Mouse (Mus musculus): Measurements from ENCODE around the gene Ninj1.
A peak's percentile ranks its signal among the peaks of the same experiment; 100 is the strongest.

Gene Ninj1

DNA sequence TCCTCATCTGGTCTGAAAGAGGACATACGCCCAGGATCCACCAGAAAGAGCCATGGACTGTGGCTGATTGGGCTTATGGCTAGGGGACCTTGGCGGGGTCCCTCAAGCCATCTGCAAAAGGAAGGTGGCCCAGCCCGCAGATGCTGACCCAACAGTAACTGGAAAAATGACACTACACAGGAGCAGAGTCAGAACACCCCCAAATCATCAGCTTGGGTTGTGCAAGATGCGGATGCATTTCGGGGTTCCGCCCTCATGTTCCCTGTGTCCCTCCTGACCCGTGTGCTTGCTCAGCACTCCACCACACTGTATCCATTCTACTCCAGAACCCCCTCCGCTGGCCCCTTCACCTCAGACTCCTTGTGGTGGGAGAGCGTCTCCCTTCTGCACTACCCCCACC lies 11.4 kb downstream of the Ninj1 start:
- no peak for DNase-seq

DNA sequence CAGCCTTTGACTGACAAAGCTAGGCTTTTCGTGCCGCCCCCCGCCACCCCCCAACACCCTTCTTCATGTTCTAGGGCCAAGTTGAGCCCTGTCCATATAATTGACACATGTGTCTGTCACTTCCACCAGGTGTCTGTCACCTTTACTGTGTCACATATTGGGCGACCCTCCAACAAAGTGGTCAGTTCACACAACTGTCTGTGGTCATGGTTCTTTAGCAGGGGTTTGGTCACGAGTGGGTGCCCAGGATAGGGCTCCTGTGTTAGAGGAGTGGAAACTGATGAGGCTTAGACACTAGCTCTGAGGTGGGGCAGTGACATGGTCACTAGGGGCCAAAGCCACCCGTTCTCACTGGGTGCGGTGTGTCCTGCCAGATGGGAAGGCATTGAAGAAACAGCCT lies 12.6 kb downstream of the Ninj1 start:
- no peak for DNase-seq

DNA sequence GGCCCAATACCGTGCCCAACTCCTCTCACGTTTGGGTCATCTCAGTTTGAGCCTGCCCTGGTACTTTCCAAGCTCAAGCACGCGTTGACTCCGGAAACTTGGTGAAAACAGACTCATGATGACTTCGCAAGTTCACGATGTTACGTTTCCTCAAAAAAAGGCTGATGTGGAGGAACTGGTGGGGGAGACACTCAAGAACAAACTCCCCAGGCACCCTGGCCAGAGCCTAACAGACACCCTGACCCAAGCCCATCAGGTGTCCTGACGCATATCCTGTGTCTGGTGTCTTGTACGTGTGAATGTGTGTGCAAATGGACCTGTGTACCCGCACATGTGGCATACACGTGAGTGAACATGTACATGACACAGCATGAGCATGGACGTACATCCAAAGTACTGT lies 13.4 kb downstream of the Ninj1 start:
- DNase-seq = no peak

DNA sequence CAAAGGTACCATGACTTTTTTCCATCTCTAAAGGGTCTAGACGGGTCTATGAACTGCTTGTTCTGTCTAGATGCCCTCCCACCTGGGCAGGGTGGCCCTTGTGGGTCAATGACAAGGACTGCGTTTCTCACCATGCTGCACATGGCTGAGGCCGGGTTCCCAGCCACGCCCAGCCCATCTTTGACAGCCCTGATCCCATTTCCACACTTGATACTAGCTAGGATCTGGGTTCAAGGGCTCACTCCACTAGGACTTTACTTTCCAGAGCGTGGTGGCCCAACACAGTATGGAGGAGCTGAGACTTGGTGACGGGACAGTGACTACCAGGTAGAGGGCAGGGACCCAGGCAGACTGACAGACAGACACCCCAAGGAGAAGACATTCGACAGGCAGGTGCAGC lies 15.3 kb downstream of the Ninj1 start:
- no peak for DNase-seq

DNA sequence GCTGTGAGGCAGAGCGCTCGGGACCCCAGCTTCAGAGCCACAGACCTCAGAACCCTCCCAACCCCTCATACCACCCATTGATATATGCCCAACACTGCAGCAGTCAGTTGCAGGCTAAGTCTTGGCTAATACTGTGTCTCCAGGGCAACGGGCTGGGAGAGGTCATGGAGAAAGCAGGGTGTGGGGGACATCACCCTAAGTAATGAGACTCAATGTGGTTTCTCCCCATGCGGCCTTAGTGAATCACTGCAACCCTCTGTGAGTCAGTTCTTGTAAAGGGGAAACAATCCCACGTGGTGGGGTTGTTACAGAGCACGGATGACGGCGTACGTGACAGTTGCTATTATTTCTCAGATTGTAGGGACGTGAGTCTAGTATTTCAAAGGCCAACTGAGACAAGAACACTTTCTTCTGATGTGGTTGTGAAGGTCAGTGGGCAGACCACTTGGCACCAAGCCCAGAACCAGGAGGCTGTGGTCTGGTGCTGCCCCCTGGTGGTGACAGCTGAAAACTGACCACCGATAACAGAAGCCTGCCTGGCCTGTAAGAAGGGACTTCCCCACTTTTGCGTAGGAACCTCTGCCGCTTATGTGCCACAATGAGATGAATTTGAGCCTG lies 18.2 kb downstream of the Ninj1 start:
- peak; percentile 86 for DNase-seq

DNA sequence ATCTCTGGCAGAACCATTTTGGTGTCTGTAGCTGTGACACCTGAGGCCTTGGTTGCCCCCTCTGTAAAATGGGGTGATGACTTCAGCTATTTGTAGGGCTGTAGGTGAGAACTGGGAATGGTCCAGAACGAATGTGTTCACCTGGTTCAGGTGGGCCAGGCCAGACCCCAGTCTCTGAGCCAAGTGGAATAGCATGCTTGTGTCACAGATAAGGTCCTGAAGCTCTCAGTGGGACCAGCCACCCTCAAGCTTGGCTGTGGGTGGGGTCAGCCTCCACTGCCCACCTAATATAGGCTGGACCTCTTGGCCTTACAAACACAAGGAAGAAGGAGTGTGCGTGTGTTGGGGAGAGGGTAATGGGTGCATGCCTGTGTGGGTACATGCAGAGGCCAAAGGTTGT lies 19.1 kb downstream of the Ninj1 start:
- DNase-seq = no peak

DNA sequence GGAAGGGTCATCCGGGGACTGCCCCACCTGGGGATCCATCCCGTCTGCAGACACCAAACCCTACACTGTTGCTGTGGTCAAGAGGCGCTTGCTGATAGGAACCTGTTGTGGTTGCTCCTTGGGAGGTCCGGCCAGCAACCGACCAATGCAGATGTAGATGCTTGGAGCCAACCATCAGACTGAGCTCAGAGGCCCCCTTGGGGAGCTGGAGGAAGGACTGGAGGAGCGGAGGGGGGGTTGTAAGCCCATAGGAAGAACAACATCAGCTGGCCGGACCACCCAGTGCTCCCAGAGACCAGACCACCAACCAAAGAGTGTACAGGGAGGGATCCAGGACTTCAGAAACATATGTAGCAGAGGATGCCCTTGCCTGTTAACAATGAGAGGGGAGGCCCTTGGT lies 22.0 kb downstream of the Ninj1 start:
- no peak for DNase-seq

DNA sequence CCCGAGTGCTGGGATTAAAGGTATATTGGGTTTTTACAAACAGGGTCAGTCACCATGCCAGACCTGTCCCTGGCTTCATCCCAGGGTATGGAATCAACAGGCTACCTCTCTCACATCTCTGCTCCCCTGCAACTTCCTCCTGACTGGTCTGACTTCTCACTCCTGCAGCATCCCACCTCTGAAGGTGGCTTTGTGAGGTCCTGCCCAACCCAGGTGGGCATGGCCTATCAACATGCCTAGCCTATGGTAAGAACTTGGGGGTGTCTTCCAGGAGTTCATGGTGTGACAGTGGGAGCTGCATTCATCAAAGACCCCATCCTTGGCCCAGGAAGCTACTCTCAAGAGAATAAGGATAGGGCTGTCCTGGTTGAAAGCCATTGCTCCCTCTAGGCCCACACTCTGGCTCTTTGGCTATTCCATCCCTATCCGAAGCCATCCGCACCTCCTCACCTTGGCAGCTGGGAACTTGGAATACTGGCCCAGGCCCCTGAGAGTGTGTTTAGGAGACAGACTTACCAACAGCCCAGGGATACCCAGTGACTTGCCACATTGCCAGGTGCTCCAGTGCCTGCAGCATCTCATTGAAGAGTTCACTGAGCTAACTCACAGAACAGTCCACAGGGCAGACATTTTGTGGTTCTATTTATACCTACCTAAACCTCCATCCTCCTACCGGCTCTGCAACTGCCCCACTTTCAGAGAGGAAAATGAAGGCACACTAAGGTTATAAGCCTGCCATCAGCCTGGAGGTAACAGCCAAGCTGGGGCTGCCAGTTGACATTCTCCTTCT lies 25.6 kb downstream of the Ninj1 start:
- no peak for DNase-seq

DNA sequence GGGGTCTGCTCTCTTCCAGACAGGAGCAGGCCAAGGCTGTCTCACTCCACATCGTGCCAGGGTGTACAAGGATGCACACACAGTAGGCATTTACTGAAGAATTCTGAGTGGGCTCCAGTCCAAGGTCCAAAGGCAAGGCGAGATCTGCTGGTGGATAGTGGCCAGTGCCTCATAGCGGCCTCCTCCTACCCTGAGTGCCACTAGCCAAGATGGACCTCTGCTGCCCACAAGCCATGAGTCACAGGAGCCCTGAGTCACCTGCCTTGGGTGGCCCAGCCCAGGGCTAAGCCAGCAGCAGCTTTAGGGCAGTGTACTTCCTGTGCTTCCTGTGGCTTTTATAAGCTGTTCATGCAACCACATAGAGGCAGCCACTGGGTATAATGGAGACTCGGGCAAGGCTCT lies 26.2 kb downstream of the Ninj1 start:
- peak; percentile 46 for DNase-seq

DNA sequence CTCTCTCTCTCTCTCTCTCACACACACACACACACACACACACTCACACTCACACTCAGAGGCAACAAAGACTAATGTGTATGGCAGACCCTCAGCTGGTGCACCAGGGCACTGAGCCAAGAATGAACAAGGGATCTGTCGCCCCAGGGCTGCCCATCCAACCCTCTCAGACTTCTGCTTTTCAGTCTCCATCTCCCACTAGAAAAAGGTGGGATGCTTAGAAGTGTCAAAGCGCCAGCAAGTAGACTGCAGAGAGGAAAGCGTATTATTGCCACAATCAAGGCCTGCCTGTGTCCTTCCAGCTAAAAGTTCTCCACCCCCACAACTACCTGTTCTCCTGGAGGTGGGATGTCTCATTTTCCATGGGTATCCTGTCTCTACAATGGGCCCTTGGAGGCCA lies 27.2 kb downstream of the Ninj1 start:
- no peak for DNase-seq

DNA sequence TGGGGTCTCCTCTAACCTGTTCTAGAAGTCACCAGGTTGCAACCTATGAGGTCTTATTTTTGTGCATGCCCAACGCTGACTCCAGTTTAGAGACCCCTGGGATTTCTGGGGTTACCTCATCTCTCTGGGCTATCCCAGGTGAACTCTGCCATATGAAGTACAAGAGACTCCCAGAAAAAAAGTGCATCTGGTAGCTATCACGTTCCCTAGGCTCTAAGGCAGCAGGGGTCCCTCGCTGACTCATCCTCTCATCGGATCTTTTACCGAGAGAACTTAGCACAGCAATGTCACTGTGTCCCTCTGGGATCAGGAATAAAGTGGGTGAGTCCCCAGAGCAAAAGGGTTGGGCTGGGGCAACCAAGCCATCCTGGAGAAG lies 27.8 kb downstream of the Ninj1 start:
- DNase-seq = no peak

DNA sequence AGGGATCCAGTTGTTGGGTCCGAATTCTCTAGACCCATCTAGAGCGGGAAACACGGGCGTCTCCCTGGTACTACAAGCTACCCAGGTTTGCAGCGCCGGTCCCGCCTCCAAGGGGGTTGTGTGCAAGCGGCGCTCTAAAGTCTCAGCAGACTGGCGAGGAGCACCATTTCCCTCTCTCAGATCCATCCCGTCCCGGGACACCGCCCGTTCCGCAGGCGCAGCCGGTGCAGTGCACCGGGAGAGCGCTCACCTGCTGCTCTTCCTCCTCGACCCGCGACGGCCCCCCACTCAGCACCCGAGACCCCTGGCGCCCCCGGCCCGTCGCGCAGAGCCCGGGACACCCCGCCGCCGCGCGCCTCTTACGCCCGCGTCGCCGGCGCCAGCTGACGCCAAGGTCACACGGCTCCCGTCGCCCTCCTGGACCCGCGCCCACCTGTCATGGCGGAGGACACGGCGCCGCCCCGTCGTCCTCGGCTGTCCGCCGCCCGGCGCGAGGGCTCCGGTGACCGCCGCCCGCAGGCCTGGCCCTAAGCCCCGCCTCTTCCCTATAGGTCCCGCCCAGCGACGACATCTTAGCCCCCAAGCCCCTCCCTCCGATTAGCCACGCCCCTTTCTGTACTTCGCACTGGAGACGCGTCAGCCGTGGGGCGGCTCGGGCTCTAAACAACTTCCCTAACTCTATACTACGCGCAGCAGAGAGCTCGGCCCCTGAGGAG lies 28.4 kb downstream of the Ninj1 start, which contains the start of gene Card19:
Gene Card19, minus strand, starts transcription at position 534 of the 716 bp plus-strand sequence.
- DNase-seq = peak; percentile 99

DNA sequence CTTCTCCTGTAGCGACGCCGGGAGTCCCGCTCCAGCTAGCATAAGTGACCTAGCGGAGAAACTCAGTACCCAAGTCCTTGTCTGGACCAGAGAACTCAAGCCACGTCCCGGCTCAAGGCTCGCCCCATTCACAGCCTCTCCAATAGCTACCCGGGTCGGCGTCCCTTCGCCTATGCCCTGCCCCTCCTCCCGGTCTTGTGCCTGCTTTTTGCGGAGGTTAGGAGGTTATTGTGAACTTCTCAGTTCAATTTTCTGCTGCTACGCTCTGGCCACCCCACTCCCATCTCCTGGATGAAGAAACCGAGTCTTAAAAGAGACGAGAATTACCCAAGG lies 28.9 kb downstream of the Ninj1 start:
- DNase-seq = no peak

DNA sequence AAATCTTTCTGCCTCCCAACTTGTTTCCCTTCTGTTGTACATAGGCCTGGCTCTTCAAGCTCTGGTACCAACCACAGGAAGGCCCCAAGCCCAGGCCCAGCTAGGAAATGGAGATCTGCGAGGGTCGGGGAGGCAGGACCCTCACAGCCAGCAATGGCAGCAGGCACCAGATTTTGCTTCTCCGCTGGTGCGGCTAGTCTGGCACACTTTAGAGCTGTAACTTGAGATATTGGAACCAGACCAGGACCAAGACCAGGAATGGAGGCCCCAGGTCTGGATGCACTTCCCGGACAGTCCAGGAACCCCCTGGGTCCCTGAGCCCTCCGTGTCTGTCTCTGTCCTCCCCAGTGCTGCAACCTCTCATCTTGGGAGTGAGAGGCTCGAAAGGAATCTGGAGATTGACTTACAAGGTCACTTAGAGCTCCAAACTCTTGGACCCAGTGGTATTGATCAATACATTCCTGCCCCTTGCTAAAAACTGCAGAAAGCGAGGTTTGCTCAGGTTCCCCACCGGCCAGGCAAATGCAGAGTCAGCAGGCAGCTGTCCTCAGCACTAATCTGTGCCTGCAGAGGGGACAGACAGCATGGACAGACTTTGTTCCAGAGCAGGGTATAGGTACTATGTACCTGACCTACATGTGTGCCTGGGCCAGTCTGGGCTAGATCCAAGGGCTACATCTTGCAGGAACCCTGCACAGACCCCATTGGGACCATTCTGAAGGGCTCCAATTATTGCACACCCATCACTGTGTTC lies 29.7 kb downstream of the Ninj1 start:
- no peak for DNase-seq

DNA sequence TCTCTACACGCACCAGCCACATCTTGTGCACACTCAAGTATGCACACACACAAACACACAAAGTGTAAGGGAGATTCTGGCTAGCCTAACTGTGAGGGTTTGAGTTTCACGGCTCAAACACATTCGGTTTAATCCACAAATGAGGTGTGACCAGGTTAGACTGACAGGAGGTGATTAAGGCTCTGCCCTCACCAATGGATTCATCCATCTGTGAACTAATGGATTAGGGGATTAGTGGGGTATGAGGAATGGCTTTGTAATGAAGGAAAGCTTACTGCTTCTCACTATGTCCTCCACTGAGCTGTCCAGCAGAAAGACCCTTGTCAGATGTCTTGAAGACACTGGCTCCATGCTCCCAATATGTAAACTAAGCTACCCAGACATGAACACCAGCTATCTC lies 31.4 kb downstream of the Ninj1 start:
- no peak for DNase-seq

DNA sequence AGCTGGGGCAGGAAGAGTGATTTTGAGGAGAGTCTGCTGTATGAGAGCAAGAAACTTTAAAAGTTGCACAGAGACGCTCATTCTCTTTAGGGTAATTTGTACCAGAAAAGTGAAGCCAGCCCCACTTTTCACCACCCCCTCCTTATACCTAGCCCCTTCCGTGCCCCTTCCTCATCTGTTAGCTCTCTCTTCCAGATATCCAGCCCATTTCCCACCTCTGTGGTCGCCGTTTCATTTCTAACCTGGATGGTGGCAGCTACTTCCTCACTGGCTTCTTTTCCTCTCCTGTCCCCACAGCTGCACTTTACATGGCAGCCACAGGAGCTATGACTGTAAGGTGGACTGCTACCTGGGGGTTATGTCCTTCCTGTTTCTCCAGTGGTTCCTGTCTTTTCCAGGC lies 32.1 kb downstream of the Ninj1 start:
- DNase-seq = no peak

DNA sequence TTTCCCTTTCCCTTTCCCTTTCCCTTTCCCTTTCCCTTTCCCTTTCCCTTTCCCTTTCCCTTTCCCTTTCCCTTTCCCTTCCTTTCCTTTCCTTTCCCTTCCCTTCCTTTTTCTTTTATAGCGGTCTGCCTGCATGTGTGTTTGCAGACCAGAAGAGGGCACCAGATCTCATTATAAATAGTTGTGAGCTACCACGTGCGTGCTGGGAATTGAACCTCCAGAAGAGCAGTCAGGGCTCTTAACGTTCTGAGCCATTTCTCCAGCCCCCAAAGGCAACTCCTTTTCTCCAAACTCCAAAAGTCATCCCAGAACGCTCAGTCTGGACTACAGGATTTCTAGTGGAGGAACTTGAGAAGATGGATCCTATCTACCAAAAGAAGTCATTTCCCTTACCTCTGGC lies 33.6 kb downstream of the Ninj1 start:
- no peak for DNase-seq

DNA sequence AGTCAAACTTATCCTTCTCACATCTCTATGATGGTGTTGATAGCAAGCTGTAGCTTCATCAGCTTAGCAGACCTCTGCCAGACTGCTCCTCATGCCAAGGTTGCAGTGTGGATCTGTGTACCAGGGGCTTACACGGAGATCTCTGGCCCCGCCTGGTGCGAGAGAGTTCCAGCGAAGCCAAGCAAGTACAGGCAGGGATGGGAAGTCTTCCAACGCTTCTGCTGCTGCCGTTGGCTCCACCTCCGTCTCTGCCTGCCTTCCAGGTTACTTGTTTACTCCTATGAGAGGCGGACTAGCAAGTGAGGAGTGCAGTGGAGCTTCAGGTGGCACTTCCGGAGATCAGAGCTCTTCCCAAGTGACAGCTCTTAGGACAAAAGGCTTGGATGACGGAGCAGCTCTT lies 37.0 kb downstream of the Ninj1 start:
- DNase-seq = no peak

DNA sequence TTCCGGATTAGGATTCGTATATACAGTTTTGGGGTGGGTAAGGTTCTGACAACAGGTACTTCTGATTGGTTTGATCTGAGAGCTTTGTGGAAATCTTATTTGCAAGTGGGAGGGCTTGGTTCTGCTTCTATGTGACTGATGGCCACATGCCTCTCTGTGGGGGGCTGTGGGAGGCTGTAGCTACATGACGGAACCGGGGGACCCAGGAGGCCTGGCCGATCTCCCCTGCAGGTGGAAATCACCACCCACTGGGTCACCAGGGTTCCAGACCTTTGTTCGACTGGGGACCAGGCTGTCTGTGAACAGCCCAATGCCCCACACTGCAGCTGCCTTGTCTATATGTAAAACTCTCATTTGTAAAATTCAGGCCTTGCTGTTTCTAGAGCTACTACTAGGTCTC lies 37.4 kb downstream of the Ninj1 start:
- DNase-seq = no peak

DNA sequence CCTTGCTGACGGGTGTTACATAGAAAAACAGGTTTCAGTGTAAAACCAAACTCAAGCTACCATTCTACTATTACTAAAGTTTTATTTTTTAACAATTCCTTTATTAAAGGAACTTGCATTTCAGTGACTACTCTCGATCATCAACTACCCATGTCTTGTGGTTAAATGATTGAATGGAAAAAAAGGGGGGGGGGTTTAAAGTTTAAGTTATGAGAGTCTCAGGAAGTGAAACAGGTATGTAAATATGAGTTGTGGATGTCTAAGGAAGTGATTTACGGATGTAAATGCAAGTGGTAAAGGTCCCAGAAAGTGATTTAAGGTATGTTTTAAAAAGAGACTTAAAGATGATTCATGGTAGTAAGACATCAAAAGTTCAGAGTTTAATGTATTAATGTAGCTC lies 37.9 kb downstream of the Ninj1 start:
- DNase-seq = no peak

DNA sequence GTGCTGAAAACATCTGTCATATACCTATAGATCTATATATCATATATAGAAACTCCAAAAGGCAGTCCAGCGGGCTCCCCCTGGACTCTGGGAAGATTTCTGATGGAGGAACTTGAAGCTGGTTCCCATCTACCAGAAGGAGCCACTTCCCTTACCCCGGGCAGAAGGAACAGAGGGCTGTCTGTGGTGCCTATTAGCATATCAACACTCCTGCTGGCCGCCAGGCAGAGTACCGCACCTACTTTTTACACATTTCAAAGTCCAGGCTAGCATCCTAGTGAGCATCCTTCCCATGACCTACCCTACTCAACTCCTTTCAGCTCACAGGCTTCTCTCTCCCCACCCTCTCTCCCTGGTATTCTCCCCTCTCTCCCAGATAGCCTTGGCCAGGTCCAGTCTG lies 38.3 kb downstream of the Ninj1 start:
- no peak for DNase-seq

DNA sequence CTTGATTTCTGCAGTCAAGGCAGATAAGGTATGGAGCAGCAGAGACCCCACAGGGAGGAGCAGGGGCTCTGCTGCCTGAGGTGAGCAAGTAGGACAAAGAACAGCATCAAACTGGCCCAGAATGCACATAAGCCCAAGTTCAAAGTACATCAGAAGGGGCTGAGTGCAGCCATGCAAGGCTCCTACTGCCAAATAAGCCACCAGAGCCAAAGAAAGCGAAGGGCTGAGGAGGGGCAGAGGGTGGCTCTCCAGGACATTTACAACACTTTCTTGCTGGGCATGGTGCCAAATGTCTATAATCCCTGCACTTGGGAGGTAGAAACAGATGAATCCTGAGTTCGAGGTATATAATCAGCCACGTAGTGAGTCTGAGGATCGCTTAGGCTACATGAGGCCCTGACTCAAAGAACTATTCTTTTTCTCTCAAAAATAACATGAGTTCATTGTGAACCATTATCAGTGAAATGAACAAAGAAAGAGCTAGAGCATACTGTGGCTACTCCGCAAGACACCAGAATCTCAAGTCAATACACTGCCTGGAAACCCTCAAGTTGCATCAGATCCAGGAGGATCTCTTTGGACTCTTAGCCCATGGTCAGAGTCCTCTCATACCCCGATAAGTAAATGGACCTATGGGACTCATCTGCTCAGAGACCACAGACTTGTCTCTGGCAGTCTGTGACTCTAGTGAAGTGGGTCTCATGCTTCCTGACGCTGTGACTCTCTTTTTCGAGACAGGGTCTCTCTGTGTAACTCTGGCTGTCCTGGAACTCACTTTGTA lies 46.7 kb downstream of the Ninj1 start:
- no peak for DNase-seq

DNA sequence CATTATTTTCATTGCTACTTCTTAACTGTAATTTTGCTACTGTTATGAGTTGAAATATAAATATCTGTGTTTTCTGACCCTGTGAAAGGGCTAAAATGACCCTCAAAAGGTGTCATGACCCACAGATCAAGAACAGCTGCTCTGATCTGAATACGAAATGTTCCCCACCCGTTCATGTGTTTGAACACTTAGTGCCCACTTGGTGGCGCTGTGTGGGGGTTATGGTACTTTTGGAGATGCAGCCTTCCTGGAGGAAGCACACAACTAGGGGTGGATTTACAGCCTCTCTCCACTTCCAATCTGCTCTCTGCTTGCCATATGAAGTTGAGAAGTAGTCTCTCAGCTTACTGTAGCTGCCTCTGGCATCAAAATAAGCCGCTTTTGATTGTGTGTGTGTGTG lies 47.4 kb downstream of the Ninj1 start:
- no peak for DNase-seq
